Mouse (Mus musculus): ENCODE data around the gene Sepsecs. TPM values are rescaled to one million over a fixed set of nuclear protein-coding genes. Genes with fewer than 3 reads are reported as not detected.

Sepsecs gene
- polyA plus RNA-seq, 1 experiment from 2014 or later: 11.2 TPM

GRCm38 (mm10) chr5:52618348-52619270, 50.9 kb downstream of the Sepsecs start:
- no peaks in the 10 kb centered on the region for H3K27me3 ChIP-seq (ENCODE audit: control insufficient read depth, insufficient read depth, low read length)
- H3K4me1 ChIP-seq (ENCODE audit: control insufficient read depth, insufficient read depth, low read length): peaks cover 32% of the 10 kb centered on the region
- peak overlapping the region; percentile 63 for H3K4me2 ChIP-seq (ENCODE audit: low read depth, low read length)
- H3K4me3 ChIP-seq (replicated peaks; ENCODE audit: low read length): peak overlapping the region; percentile 48
- no peaks in the 10 kb centered on the region for H3K36me3 ChIP-seq (ENCODE audit: control insufficient read depth, insufficient read depth, low read length)
- H3K9me3 ChIP-seq (replicated peaks; ENCODE audit: control insufficient read depth, low read length): no peaks in the 10 kb centered on the region
- 2% methylated on average over 41 of the region's 41 CpGs for WGBS
- ATAC-seq (ENCODE audit: insufficient read depth, low FRiP score): peak; percentile 29; the same call in 1 of the 2 replicates
- H3K9ac ChIP-seq (ENCODE audit: low read length): peak overlapping the region; percentile 70
- H3K27ac ChIP-seq (ENCODE audit: low read length): peak overlapping the region; percentile 78

- peak overlapping the region; percentile 63 for H3K4me2 ChIP-seq (ENCODE audit: low read depth, low read length)
These were observed 51.7 kb downstream of the Sepsecs start for GRCm38 (mm10) chr5:52617711-52618347.

DNA sequence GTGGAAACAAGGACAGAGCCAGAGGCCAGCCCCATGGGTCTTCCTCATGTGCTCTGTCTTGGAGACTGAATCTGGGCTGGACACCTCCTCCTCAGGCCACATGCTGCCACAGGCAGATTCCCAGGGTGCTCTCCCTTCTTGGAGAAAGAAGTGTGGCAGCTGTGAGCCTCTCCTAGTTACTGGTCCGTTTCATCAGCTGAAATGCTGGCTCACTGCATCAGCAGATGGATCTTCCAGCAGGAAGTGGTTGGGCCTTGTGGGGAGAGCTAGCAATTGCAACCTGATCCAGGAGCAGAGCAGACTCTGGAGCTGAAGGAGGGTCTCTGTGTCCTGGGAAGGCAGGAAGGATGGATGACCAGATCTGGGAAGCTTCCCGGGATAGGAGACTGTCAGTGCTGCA, 53.0 kb downstream of the Sepsecs start:
- no peaks in the 10 kb centered on the region for H3K27me3 ChIP-seq (ENCODE audit: control insufficient read depth, insufficient read depth, low read length)
- ATAC-seq (ENCODE audit: insufficient read depth, low FRiP score): peak; percentile 68
- H3K4me1 ChIP-seq (ENCODE audit: control insufficient read depth, insufficient read depth, low read length): peaks cover 32% of the 10 kb centered on the region
- WGBS: 17% methylated on average over 2 of the region's 2 CpGs
- H3K9me3 ChIP-seq (replicated peaks; ENCODE audit: control insufficient read depth, low read length): no peaks in the 10 kb centered on the region
- 0 out of 2 replicates have a peak overlapping the region, but pooled peaks have one; percentile 9 for H3K9ac ChIP-seq (ENCODE audit: low read length)
- H3K36me3 ChIP-seq (ENCODE audit: control insufficient read depth, insufficient read depth, low read length): no peaks in the 10 kb centered on the region
- no peak overlapping the region for H3K4me3 ChIP-seq (replicated peaks; ENCODE audit: low read length)
- no peak overlapping the region for H3K4me2 ChIP-seq (ENCODE audit: low read depth, low read length)
- peak overlapping the region; percentile 78 for H3K27ac ChIP-seq (ENCODE audit: low read length)

More at GRCm38 (mm10) chr5:52617711-52618347, 51.7 kb downstream of the Sepsecs start:
- peak overlapping the region; percentile 78 for H3K27ac ChIP-seq (ENCODE audit: low read length)
- peaks cover 32% of the 10 kb centered on the region for H3K4me1 ChIP-seq (ENCODE audit: control insufficient read depth, insufficient read depth, low read length)
- ATAC-seq (ENCODE audit: insufficient read depth, low FRiP score): no peak
- H3K27me3 ChIP-seq (ENCODE audit: control insufficient read depth, insufficient read depth, low read length): no peaks in the 10 kb centered on the region
- H3K9me3 ChIP-seq (replicated peaks; ENCODE audit: control insufficient read depth, low read length): no peaks in the 10 kb centered on the region
- WGBS: 61% methylated on average over 9 of the region's 9 CpGs
- no peaks in the 10 kb centered on the region for H3K36me3 ChIP-seq (ENCODE audit: control insufficient read depth, insufficient read depth, low read length)
- peak overlapping the region; percentile 48; the same call in 1 of the 2 replicates for H3K4me3 ChIP-seq (replicated peaks; ENCODE audit: low read length)
- H3K9ac ChIP-seq (ENCODE audit: low read length): peak overlapping the region; percentile 70

DNA sequence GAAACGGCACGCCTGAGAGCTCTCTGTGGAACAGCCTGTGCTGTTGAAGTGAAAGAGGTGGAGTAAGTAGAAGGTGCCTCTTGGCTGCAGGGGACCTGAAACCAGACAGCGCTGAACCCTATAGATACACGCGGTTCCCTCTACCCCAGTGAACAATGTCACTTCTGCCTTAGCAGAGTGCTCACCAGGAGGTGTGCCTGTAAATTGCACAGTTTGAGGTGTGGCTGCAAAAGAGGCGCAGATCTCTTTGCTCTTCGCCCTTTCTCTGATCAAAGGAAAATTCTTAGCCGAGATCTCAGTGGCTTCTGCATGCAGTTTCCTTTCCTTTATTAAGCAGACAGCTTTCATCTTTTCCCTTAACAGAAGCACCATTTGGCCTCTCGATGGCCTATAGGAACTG, 54.1 kb downstream of the Sepsecs start:
- Histone ChIP-seq H3K4me1 (ENCODE audit: control insufficient read depth, insufficient read depth, low read length) (peaks cover 33% of the 10 kb centered on the region), H3K36me3 (ENCODE audit: control insufficient read depth, insufficient read depth, low read length) (no peaks in the 10 kb centered on the region), H3K9me3 (replicated peaks; ENCODE audit: control insufficient read depth, low read length) (no peaks in the 10 kb centered on the region), H3K27ac (ENCODE audit: low read length) (peak overlapping the region; percentile 78), H3K4me2 (ENCODE audit: low read depth, low read length) (no peak overlapping the region), H3K27me3 (ENCODE audit: control insufficient read depth, insufficient read depth, low read length) (no peaks in the 10 kb centered on the region), H3K4me3 (replicated peaks; ENCODE audit: low read length) (no peak overlapping the region), H3K9ac (ENCODE audit: low read length) (peak overlapping the region; percentile 29; the same call in 1 of the 2 replicates)
- no peak for ATAC-seq (ENCODE audit: insufficient read depth, low FRiP score)
- WGBS: 57% methylated on average over 9 of the region's 9 CpGs

DNA sequence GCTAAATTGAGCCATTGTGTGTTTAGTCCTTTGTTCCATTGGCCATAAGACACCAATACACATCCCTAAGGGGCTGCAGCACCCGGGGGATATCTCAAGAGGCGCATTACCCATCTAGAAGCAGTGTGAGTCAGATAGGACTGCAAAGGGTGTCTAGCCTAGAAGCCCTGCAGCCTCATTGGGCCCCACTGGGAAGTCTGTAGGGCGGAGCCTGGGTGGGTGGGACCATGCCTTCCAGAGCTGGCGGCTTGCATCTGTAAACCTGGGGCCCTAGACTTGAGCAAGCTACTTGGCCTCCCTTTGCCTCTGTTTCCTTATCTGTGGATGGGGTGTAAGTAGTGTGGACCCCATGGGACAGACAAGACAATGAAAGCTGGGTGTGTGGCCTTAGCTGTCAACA, 54.8 kb downstream of the Sepsecs start:
- no peak overlapping the region for H3K4me3 ChIP-seq (replicated peaks; ENCODE audit: low read length)
- ATAC-seq (ENCODE audit: insufficient read depth, low FRiP score): no peak
- WGBS: 76% methylated on average over 4 of the region's 4 CpGs
- H3K4me2 ChIP-seq (ENCODE audit: low read depth, low read length): no peak overlapping the region
- H3K9me3 ChIP-seq (replicated peaks; ENCODE audit: control insufficient read depth, low read length): no peaks in the 10 kb centered on the region
- no peaks in the 10 kb centered on the region for H3K27me3 ChIP-seq (ENCODE audit: control insufficient read depth, insufficient read depth, low read length)
- peaks cover 39% of the 10 kb centered on the region for H3K4me1 ChIP-seq (ENCODE audit: control insufficient read depth, insufficient read depth, low read length)
- no peaks in the 10 kb centered on the region for H3K36me3 ChIP-seq (ENCODE audit: control insufficient read depth, insufficient read depth, low read length)
- H3K9ac ChIP-seq (ENCODE audit: low read length): no peak overlapping the region
- H3K27ac ChIP-seq (ENCODE audit: low read length): peak overlapping the region; percentile 78

GRCm38 (mm10) chr5:52612776-52613175, 56.7 kb downstream of the Sepsecs start:
- H3K27ac ChIP-seq (ENCODE audit: low read length): no peak overlapping the region
- ATAC-seq (ENCODE audit: insufficient read depth, low FRiP score): no peak
- no peak overlapping the region for H3K4me3 ChIP-seq (replicated peaks; ENCODE audit: low read length)
- H3K36me3 ChIP-seq (ENCODE audit: control insufficient read depth, insufficient read depth, low read length): no peaks in the 10 kb centered on the region
- no peaks in the 10 kb centered on the region for H3K9me3 ChIP-seq (replicated peaks; ENCODE audit: control insufficient read depth, low read length)
- no peak overlapping the region for H3K4me2 ChIP-seq (ENCODE audit: low read depth, low read length)
- peaks cover 33% of the 10 kb centered on the region for H3K4me1 ChIP-seq (ENCODE audit: control insufficient read depth, insufficient read depth, low read length)
- no peaks in the 10 kb centered on the region for H3K27me3 ChIP-seq (ENCODE audit: control insufficient read depth, insufficient read depth, low read length)
- H3K9ac ChIP-seq (ENCODE audit: low read length): no peak overlapping the region
- 85% methylated on average over 8 of the region's 8 CpGs for WGBS

DNA sequence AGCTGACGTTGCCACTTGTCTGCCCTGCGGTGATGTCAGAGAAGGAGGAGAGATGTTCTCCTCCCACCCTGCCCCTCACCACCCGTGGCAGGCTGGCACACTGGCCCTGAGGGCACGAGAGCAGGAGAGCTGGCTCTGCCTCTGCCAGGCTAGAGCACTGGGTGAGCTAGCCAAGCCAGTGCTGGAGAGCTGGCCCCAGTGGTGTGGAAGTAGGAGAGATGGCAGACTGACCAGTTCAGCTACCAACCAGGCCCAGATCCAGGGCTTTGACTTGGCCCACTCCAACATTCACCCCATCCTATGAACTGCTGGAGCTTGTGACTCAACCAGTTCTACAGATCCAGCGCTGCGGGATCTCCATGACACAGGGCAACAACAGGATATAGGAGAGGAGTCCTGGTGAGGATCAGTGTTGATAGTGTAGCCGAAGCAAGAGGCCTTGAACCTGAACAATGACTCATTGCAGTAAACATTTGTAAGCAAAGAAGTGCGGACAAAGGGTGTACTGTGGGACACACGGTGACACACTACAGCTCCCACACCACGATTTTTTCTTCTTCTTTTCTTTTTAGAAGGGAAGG, 58.1 kb downstream of the Sepsecs start:
- Histone ChIP-seq H3K4me3 (replicated peaks; ENCODE audit: low read length) (no peak overlapping the region), H3K4me2 (ENCODE audit: low read depth, low read length) (no peak overlapping the region), H3K9ac (ENCODE audit: low read length) (0 out of 2 replicates have a peak overlapping the region, but pooled peaks have one; percentile 13), H3K27ac (ENCODE audit: low read length) (peak overlapping the region; percentile 66), H3K9me3 (replicated peaks; ENCODE audit: control insufficient read depth, low read length) (no peaks in the 10 kb centered on the region), H3K27me3 (ENCODE audit: control insufficient read depth, insufficient read depth, low read length) (no peaks in the 10 kb centered on the region), H3K36me3 (ENCODE audit: control insufficient read depth, insufficient read depth, low read length) (no peaks in the 10 kb centered on the region), H3K4me1 (ENCODE audit: control insufficient read depth, insufficient read depth, low read length) (peaks cover 23% of the 10 kb centered on the region)
- WGBS: 63% methylated on average over 10 of the region's 10 CpGs
- no peak for ATAC-seq (ENCODE audit: insufficient read depth, low FRiP score)

DNA sequence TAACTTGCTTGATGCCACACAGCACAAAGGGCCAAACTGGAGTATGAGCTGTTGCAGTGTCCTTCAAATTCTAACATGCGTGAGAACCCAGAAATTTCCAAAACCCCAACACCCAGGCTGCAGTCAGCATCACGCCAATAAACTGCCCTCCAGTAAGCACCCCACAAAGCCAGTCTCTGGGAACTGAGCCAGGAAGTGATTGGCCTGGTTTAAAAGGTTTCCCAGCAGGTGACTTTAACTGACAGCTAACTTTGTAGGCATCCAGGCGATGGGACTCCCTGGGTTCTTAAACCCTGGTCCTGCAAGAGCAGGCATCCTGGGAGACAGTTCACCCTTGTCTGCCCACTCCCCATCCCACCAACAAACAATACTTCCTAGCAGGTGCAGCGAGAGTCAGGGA, 59.2 kb downstream of the Sepsecs start:
- no peak for ATAC-seq (ENCODE audit: insufficient read depth, low FRiP score)
- Histone ChIP-seq H3K36me3 (ENCODE audit: control insufficient read depth, insufficient read depth, low read length) (no peaks in the 10 kb centered on the region), H3K4me3 (replicated peaks; ENCODE audit: low read length) (no peak overlapping the region), H3K4me1 (ENCODE audit: control insufficient read depth, insufficient read depth, low read length) (peaks cover 12% of the 10 kb centered on the region), H3K9ac (ENCODE audit: low read length) (no peak overlapping the region), H3K27me3 (ENCODE audit: control insufficient read depth, insufficient read depth, low read length) (no peaks in the 10 kb centered on the region), H3K4me2 (ENCODE audit: low read depth, low read length) (no peak overlapping the region), H3K9me3 (replicated peaks; ENCODE audit: control insufficient read depth, low read length) (no peaks in the 10 kb centered on the region), H3K27ac (ENCODE audit: low read length) (peak overlapping the region; percentile 66; the same call in 1 of the 2 replicates)
- WGBS: 67% methylated on average over 4 of the region's 4 CpGs

Measured in stomach, embryonic 16.5 days (tissue).